Mouse (Mus musculus): ENCODE results near the gene Cep85l.

GRCm38 (mm10) chr10:53332752-53333151 lies 47.0 kb downstream of the Cep85l start:
- TF ChIP-seq CTCF (IDR thresholded peaks at IDR 0.05; ENCODE audit: extremely low read depth, insufficient read length, insufficient replicate concordance, low read depth, low read length): no peak
- no peak for TF ChIP-seq POLR2A (IDR thresholded peaks at IDR 0.05; ENCODE audit: low read depth, low read length)
